Comparison of ENCODE assay signal across 13 mouse cellular contexts in genomic region chr15:103147779-103148178, GRCm38 (mm10). TPM values are rescaled to one million over a fixed set of nuclear protein-coding genes. Genes with fewer than 3 reads are reported as not detected.
A peak's percentile ranks its signal among the peaks of the same experiment; 100 is the strongest.
DNase-seq lines count a peak whose midpoint lies in the region; ATAC-seq and TF ChIP-seq lines count a peak whose summit lies in the region.
"Had no signal": no experiment of that assay in that cellular context is flagged by ENCODE, and none has a peak within 500 bp of the region (broad histone marks: within the 10 kb centered on the region; RNA-seq: fewer than 3 reads in every experiment).

No protein-coding gene starts in this region.

- no peaks in the 10 kb centered on the region for H3K27me3 ChIP-seq in kidney, adult 2 months (replicated peaks; ENCODE audit: control insufficient read depth, insufficient read depth, low read length)
- peaks cover 11% of the 10 kb centered on the region for H3K27me3 ChIP-seq in kidney, embryonic 14.5 days (ENCODE audit: control insufficient read depth, insufficient read depth, low read length)
- 0 out of 2 replicates have a peak, but pooled peaks cover 4% of the 10 kb centered on the region for H3K27me3 ChIP-seq in neural tube, embryonic 11.5 days (ENCODE audit: control insufficient read depth, insufficient read depth, low read length)
- H3K27me3 ChIP-seq in neural tube, embryonic 13.5 days, result peaks cover 31% of the 10 kb centered on the region

- ATAC-seq in kidney, embryonic 14.5 days (ENCODE audit: low FRiP score, low TSS enrichment), result no peak
- ATAC-seq in neural tube, embryonic 11.5 days (ENCODE audit: insufficient read depth, low FRiP score, low TSS enrichment), result no peak
- ATAC-seq in neural tube, embryonic 13.5 days (ENCODE audit: low read depth), result 0 out of 2 replicates have a peak, but pooled peaks have one; percentile 14
- ATAC-seq: liver, postnatal 0 days had no signal

- no peak overlapping the region for H3K4me2 ChIP-seq in kidney, embryonic 14.5 days (replicated peaks; ENCODE audit: low read depth, low read length)
- H3K4me2 ChIP-seq in neural tube, embryonic 11.5 days (ENCODE audit: low read depth), result no peak overlapping the region
- H3K4me2 ChIP-seq in neural tube, embryonic 13.5 days, result peak overlapping the region; percentile 69; the same call in 1 of the 2 replicates

- H3K9ac ChIP-seq in kidney, embryonic 14.5 days (ENCODE audit: low read depth, low read length), result no peak overlapping the region
- no peak overlapping the region for H3K9ac ChIP-seq in neural tube, embryonic 11.5 days (ENCODE audit: low read length)
- H3K9ac ChIP-seq in neural tube, embryonic 13.5 days, result peak overlapping the region; percentile 68; the same call in 1 of the 2 replicates
- H3K9ac ChIP-seq: liver, postnatal 0 days had no signal

- DNase-seq in cerebellum, postnatal 10 days, result peak; percentile 88 to 89
- no peak for DNase-seq in cerebellum, postnatal 36 days
- DNase-seq in kidney, adult 2 months, result peak; percentile 66
- DNase-seq in neural tube, embryonic 11.5 days (ENCODE audit: low spot score), result no peak
- DNase-seq in neural tube, embryonic 10.5 days (ENCODE audit: extremely low spot score, low spot score), result no peak
- DNase-seq in urinary bladder, adult 2 months (ENCODE audit: low spot score), result no peak
- DNase-seq: adrenal gland, adult 8-10 months; embryo, embryonic 11 days; gastrocnemius, postnatal 14 days; liver, postnatal 0 days; right cerebral cortex, postnatal 25 days had no signal

- WGBS in kidney, adult 2 months, result 43% methylated on average over 9 of the region's 9 CpGs
- 59% methylated on average over 9 of the region's 9 CpGs for WGBS in kidney, embryonic 14.5 days
- WGBS in neural tube, embryonic 11.5 days, result 60% methylated on average over 9 of the region's 9 CpGs
- WGBS in neural tube, embryonic 13.5 days, result 22% methylated on average over 9 of the region's 9 CpGs

- H3K36me3 ChIP-seq in kidney, adult 2 months (ENCODE audit: control insufficient read depth, insufficient read depth, low read length), result no peaks in the 10 kb centered on the region
- H3K36me3 ChIP-seq in kidney, embryonic 14.5 days (ENCODE audit: control insufficient read depth, insufficient read depth, low read length), result no peaks in the 10 kb centered on the region
- H3K36me3 ChIP-seq in neural tube, embryonic 11.5 days (ENCODE audit: control insufficient read depth, insufficient read depth, low read length), result no peaks in the 10 kb centered on the region
- no peaks in the 10 kb centered on the region for H3K36me3 ChIP-seq in neural tube, embryonic 13.5 days

- H3K27ac ChIP-seq in kidney, adult 2 months (ENCODE audit: insufficient read depth, low read depth, low read length), result no peak overlapping the region
- no peak overlapping the region for H3K27ac ChIP-seq in kidney, embryonic 14.5 days (ENCODE audit: low read depth, low read length)
- H3K27ac ChIP-seq in neural tube, embryonic 11.5 days (ENCODE audit: low read depth, low read length), result peak overlapping the region; percentile 77; the same call in 1 of the 2 replicates
- peak overlapping the region; percentile 89 for H3K27ac ChIP-seq in neural tube, embryonic 13.5 days (replicated peaks)

- TF ChIP-seq CTCF in kidney, adult 2 months (conservative IDR thresholded peaks at IDR 0.05; ENCODE audit: insufficient read depth, insufficient read length, low read depth, low read length), result no peak

- H3K4me3 ChIP-seq in kidney, adult 2 months (ENCODE audit: insufficient read depth, low read depth, low read length), result no peak overlapping the region
- H3K4me3 ChIP-seq in kidney, embryonic 14.5 days (ENCODE audit: low read length), result no peak overlapping the region
- H3K4me3 ChIP-seq in neural tube, embryonic 11.5 days (ENCODE audit: low read depth, low read length), result no peak overlapping the region
- no peak overlapping the region for H3K4me3 ChIP-seq in neural tube, embryonic 13.5 days

- TF ChIP-seq POLR2A in kidney, adult 2 months (IDR thresholded peaks at IDR 0.05; ENCODE audit: low read depth, low read length), result no peak

- peaks cover 3% of the 10 kb centered on the region; the same call in 1 of the 2 replicates for H3K4me1 ChIP-seq in kidney, adult 2 months (ENCODE audit: control insufficient read depth, insufficient read depth, low read length)
- H3K4me1 ChIP-seq in kidney, embryonic 14.5 days (ENCODE audit: control insufficient read depth, insufficient read depth, low read length), result peaks cover 5% of the 10 kb centered on the region; the same call in 1 of the 2 replicates
- H3K4me1 ChIP-seq in neural tube, embryonic 11.5 days (ENCODE audit: control insufficient read depth, insufficient read depth, low read length), result peaks cover 14% of the 10 kb centered on the region
- H3K4me1 ChIP-seq in neural tube, embryonic 13.5 days (replicated peaks), result peaks cover 31% of the 10 kb centered on the region

- H3K9me3 ChIP-seq in kidney, embryonic 14.5 days (ENCODE audit: control insufficient read depth, low read length), result no peaks in the 10 kb centered on the region
- no peaks in the 10 kb centered on the region for H3K9me3 ChIP-seq in neural tube, embryonic 11.5 days (ENCODE audit: control insufficient read depth, low read length)
- no peaks in the 10 kb centered on the region for H3K9me3 ChIP-seq in neural tube, embryonic 13.5 days

RNA-seq across cellular contexts. Expression of gene Smug1, which starts 19.1 kb away (rescaled TPM):
- polyA plus RNA-seq in kidney, adult 2 months (2012; rRNA removed), result 15.5 and 19.4 TPM in 2 replicates
- 11.5 and 19.5 TPM in 2 replicates for polyA plus RNA-seq in kidney, embryonic 14.5 days (2014; fragmentation: Nextera tagmentation; extraction: Ambion mirVana)
- polyA plus RNA-seq in neural tube, embryonic 11.5 days (2014; fragmentation: Nextera tagmentation; extraction: Ambion mirVana), result 55.9 and 65.4 TPM in 2 replicates
- 36.1 and 41.0 TPM in 2 replicates for polyA plus RNA-seq in neural tube, embryonic 13.5 days (2015; fragmentation: Nextera tagmentation; extraction: Ambion mirVana)
- 15.1 and 18.5 TPM in 2 replicates for polyA plus RNA-seq in urinary bladder, adult 2 months (2012; rRNA removed)

Comparison
In these comparisons a context has a peak if more than half of its experiments do, and no peak if none do; other contexts are left out.
1. DNase-seq: peak in cerebellum, postnatal 10 days (2 of 2) and kidney, adult 2 months (single experiment); none in cerebellum, postnatal 36 days (0 of 2), neural tube, embryonic 11.5 days (single experiment), neural tube, embryonic 10.5 days (single experiment) and urinary bladder, adult 2 months (single experiment).
2. H3K27ac ChIP-seq: peak in neural tube, embryonic 11.5 days (single experiment) and neural tube, embryonic 13.5 days (single experiment); none in kidney, adult 2 months (single experiment) and kidney, embryonic 14.5 days (single experiment).